In the genomic region with DNA sequence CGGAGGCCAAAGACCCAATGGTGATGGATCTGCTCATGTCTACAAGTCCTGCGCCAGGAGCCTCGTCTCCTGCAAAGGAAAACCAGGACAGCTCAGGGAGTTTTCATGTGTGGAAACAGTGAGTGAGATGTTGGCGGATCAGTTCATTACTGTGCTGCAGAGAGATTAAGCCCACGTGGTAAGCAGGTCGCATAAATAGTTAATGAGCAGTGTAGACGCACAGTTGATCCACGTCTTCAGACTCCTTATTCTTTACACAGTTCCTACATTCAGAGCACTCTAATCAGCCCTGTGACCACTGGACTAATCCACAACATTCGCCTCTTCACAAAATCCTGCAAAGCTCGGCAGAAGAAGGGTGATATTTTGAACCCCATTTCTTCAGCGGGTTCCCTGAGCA, we compare ENCODE assay signal across 21 mouse cellular contexts.
"Had no signal": no experiment of that assay in that cellular context is flagged by ENCODE, and none has a peak within 500 bp of the region (broad histone marks: within the 10 kb centered on the region; RNA-seq: fewer than 3 reads in every experiment).

No protein-coding gene starts in this region.

- H3K9me3 ChIP-seq: limb, embryonic 15.5 days; neural tube, embryonic 13.5 days; stomach, embryonic 15.5 days had no signal

- ATAC-seq: inflammation-experienced regulatory T-cells, adult 6 months; intestine, embryonic 16.5 days; liver, postnatal 0 days; lung, postnatal 0 days had no signal

- H3K27ac ChIP-seq: limb, embryonic 12.5 days; limb, embryonic 15.5 days; liver, embryonic 14.5 days; macrophage; neural tube, embryonic 13.5 days; stomach, embryonic 15.5 days had no signal

- H3K4me1 ChIP-seq: limb, embryonic 12.5 days; limb, embryonic 15.5 days; stomach, embryonic 15.5 days had no signal

- H3K36me3 ChIP-seq: limb, embryonic 12.5 days; limb, embryonic 15.5 days; neural tube, embryonic 13.5 days; stomach, embryonic 15.5 days had no signal

- DNase-seq: kidney, adult 18-20 months; kidney, adult 9 months; kidney, postnatal 14 days; kidney, postnatal 4 days; layer of hippocampus, adult 9-11 months; left cerebral cortex, postnatal 4 days; liver, postnatal 0 days; lung, embryonic 14.5 days; right cerebral cortex, postnatal 25 days; spleen, adult 18-20 months; thymus, postnatal 36 days had no signal

- H3K9ac ChIP-seq: limb, embryonic 12.5 days; limb, embryonic 15.5 days; liver, embryonic 14.5 days; liver, postnatal 0 days; lung, embryonic 14.5 days; neural tube, embryonic 13.5 days; stomach, embryonic 15.5 days had no signal

- H3K4me2 ChIP-seq: limb, embryonic 12.5 days; limb, embryonic 15.5 days; liver, embryonic 11.5 days; lung, embryonic 14.5 days; neural tube, embryonic 13.5 days; stomach, embryonic 15.5 days had no signal

- H3K27me3 ChIP-seq: limb, embryonic 12.5 days; limb, embryonic 15.5 days; neural tube, embryonic 13.5 days; stomach, embryonic 15.5 days had no signal

- H3K4me3 ChIP-seq: limb, embryonic 12.5 days; limb, embryonic 15.5 days; neural tube, embryonic 13.5 days; stomach, embryonic 15.5 days had no signal
